Mouse (Mus musculus) erythroid progenitor cell, adult 5-6 weeks (primary cell): Measurements from ENCODE around the gene Selenop. TPM values are rescaled to one million over a fixed set of nuclear protein-coding genes. Genes with fewer than 3 reads are reported as not detected.

ENCODE experiments used
- total RNA-seq, 2 experiments: library from RNA; stranded (forward) in 1 of 2; stranded (reverse) in 1 of 2; fragments of 150-400 nt in 1 of 2; fragments of 186-747, 209-891 nt in 1 of 2; gene quantifications; 2 replicates each; pipeline versions ENCODE4 v1.2.3 to v1.2.4; 2015 to 2017; ENCODE audit warnings: low replicate concordance in 2 of 2

The Selenop gene
- total RNA-seq, 2 experiments from 2014 or later, result 88.5 to 375 TPM

Other genes with a start within 250 kb of the Selenop start
- not detected in 2 replicates for gene Ccdc152, start 35.0 kb downstream of the Selenop start, total RNA-seq (2015; ENCODE audit: low replicate concordance)
- gene Ccdc152, start 35.0 kb downstream of the Selenop start, total RNA-seq (2017; ENCODE audit: low replicate concordance), result 3.3 TPM in 1 of 2 replicates, not detected in the other